Mouse (Mus musculus) cortical plate, adult 2 months (tissue): Measurements from ENCODE around the gene Daxx. TPM values are rescaled to one million over a fixed set of nuclear protein-coding genes. Genes with fewer than 3 reads are reported as not detected.
"Not testable (repeated sequence)": the region's sequence is repeated elsewhere in the genome, so short reads cannot be mapped to it uniquely, and the experiment has no call there.

Experiments used
- H3K27ac ChIP-seq: fragments of 200-500 bp; 2 replicates; pipeline ENCODE4 v1.5.1; 2012; ENCODE audit warnings: low read length, control low read depth, inconsistent platforms; ENCODE audit not compliant: insufficient read depth
- H3K4me1 ChIP-seq: fragments of 200-500 bp; 2 replicates; pipeline ENCODE4 v1.6.1; 2011; ENCODE audit warnings: low read length; ENCODE audit not compliant: control insufficient read depth, insufficient read depth
- H3K4me3 ChIP-seq: fragments of 200-500 bp; 2 replicates; pipeline ENCODE4 v1.5.1; 2011; ENCODE audit warnings: mild to moderate bottlenecking, low read length, control low read depth; ENCODE audit not compliant: insufficient read depth
- CTCF ChIP-seq: fragments of 200-500 bp; IDR thresholded peaks from 2 replicates; pipeline ENCODE4 v1.5.1; 2011; ENCODE audit warnings: mild to moderate bottlenecking, control low read depth, low read length; ENCODE audit not compliant: insufficient read depth; ENCODE audit errors: extremely low read depth
- POLR2A ChIP-seq: fragments of 200-500 bp; IDR thresholded peaks from 2 replicates; pipeline ENCODE4 v1.6.1; 2011; ENCODE audit warnings: mild to moderate bottlenecking, low read length, control low read depth; ENCODE audit not compliant: insufficient read depth; ENCODE audit errors: extremely low read depth
- polyA plus RNA-seq: library from polyadenylated mRNA; depleted of rRNA; stranded (reverse); fragments of >200 nt; gene quantifications from 2 replicates; pipeline ENCODE4 v1.2.3, GENCODE M21; 2012

The Daxx gene
- polyA plus RNA-seq, 1 experiment, result 27.4 TPM

DNA sequence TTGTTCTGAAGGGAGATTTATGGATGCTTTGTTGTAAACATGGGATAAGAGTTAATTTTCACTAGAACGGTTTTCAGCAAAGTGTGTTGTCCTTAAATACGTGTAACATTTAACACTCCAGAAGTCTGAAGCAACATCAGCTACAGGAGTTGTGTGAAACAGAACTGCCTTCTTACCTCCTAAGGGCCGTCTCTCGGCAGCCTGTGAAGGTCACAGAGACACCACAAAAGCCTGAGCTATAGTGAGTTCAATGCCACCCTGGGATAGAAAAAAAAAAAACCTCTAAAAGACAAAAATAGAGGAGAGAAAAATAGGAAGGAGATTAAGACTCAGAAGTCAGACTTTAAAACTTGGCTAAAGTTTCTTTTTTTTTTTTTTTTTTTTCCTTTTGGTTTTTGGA lies 7.1 kb upstream of the Daxx start:
- Histone ChIP-seq H3K4me3 (no peak overlapping the region), H3K27ac (no peak overlapping the region), H3K4me1 (no peaks in the 10 kb centered on the region)
- no peak for TF ChIP-seq POLR2A
- TF ChIP-seq CTCF, result no peak

DNA sequence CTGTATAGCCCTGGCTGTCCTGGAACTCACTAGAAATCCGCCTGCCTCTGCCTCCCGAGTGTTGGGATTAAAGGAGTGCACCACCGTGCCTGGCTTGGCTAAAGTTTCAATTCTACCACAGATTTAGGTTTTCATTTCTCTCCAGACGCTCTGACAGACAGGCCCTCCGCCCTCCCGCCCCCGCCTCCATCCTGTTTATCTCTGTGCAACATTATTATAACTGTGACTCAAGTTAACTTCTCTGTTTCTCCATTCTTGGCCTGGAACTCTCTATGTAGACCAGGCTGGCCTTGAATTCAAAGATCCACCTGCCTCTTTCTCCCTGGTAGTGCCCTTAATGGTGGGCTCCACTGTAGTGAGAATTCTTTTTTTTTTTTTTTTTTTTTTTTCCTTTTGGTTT lies 6.7 kb upstream of the Daxx start:
- Histone ChIP-seq H3K27ac (no peak overlapping the region), H3K4me1 (no peaks in the 10 kb centered on the region)
- TF ChIP-seq CTCF, result no peak
- TF ChIP-seq POLR2A, result no peak

DNA sequence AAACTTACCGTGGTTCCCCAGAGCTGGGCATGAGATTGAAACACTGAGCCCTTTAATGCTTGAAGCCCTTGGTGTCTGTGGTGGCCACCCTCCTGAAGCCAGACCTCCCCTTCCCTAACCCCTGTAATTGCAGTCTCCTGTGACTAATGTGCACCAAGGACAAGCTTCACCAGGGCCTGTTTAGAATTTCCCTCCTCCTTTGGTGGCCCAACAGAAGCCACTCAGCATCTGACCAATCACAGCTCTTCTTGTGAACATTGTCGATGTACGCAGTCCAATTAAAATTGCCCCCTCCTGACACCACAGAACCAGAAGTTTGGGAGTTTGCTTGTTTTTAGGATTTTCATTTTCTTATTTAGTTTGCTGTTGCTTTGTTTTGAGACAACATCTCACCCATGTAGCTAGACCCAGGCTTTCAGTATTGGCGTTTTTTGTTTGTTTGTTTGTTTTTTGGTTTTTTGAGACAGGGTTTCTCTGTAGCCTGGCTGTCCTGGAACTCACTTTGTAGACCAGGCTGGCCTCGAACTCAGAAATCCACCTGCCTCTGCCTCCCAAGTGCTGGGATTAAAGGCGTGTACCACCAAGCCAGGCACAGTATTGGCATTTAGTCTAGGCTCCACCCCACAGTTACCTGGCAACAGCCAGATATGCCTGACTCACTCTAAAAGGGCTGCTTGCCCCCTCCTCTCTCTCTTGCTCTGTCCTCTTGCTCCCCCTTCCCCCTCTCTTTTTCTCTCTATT lies 5.1 kb upstream of the Daxx start:
- H3K27ac ChIP-seq, H3K4me3 ChIP-seq, H3K4me1 ChIP-seq: not testable (repeated sequence)

More for the DNA sequence above, 6.7 kb upstream of the Daxx start:
- H3K4me3 ChIP-seq, result no peak overlapping the region

- H3K4me3 ChIP-seq, H3K4me1 ChIP-seq, H3K27ac ChIP-seq: not testable (repeated sequence)
Observed at GRCm38 (mm10) chr17:33904835-33905234, 4.4 kb upstream of the Daxx start, which contains the start of gene Platr17. Platr17 (plus strand) TSS chr17:33905135.

GRCm38 (mm10) chr17:33908331-33909076 lies 710 bp upstream of the Daxx start:
- Histone ChIP-seq H3K27ac (peak overlapping the region; percentile 33), H3K4me3 (peak overlapping the region; percentile 85), H3K4me1 (peaks cover 1% of the 10 kb centered on the region; the same call in 1 of the 2 replicates)
- TF ChIP-seq CTCF (no peak), POLR2A (no peak)

DNA sequence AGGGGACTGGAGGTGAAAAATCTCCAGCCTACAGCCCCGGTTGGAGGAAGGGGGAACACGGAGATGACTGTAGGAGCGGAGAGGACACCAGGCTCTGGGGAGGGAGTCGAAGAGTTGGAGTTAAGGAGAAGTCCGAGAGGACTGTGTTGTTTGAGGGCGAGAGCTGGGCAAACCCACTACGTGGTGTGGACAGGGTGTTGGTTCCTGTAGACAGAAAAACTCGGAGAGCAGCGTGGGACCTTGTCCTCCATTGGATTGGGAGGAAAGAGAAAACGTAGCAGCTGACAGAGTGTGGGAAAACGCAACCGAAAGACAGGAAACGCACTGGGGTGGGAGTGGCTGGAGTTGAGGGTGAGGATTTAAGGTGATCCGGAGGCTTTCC lies 646 bp downstream of the Daxx start:
- TF ChIP-seq POLR2A (no peak), CTCF (no peak)
- H3K4me3 ChIP-seq, result peak overlapping the region; percentile 85
- H3K4me1 ChIP-seq, result peaks cover 1% of the 10 kb centered on the region; the same call in 1 of the 2 replicates
- H3K27ac ChIP-seq, result peak overlapping the region; percentile 79

- no peak for TF ChIP-seq CTCF
- no peak for TF ChIP-seq POLR2A
- peaks cover 1% of the 10 kb centered on the region; the same call in 1 of the 2 replicates for H3K4me1 ChIP-seq
- H3K27ac ChIP-seq, result no peak overlapping the region
- H3K4me3 ChIP-seq, result peak overlapping the region; percentile 85; the same call in 1 of the 2 replicates
Observed at GRCm38 (mm10) chr17:33910346-33911051, 1.3 kb downstream of the Daxx start.

DNA sequence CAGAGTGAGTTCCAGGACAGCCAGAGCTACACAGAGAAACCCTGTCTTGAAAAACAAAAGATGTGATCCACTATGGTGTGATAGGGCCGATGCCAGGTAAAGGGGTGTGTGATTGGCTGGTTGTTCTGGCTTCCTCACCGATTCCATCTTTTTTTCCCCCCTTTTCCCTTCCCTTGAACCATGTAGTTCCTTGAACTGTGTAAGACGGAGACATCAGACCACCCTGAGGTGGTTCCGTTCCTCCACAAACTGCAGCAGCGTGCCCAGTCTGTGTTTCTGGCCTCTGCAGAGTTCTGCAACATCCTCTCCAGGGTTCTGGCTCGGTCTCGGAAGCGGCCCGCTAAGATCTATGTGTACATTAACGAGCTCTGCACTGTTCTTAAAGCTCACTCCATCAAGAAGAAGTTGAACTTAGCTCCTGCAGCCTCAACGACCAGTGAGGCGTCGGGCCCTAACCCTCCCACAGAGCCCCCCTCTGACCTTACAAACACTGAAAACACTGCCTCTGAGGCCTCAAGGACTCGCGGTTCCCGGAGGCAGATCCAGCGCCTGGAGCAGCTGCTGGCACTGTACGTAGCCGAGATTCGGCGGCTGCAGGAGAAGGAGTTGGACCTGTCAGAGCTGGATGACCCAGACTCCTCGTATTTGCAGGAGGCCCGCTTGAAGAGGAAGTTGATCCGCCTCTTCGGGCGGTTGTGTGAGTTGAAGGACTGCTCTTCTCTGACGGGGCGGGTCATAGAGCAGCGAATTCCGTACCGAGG lies 2.0 kb downstream of the Daxx start:
- H3K4me3 ChIP-seq, result no peak overlapping the region
- H3K27ac ChIP-seq, result no peak overlapping the region
- H3K4me1 ChIP-seq, result peaks cover 1% of the 10 kb centered on the region; the same call in 1 of the 2 replicates
- TF ChIP-seq POLR2A, result no peak
- no peak for TF ChIP-seq CTCF

DNA sequence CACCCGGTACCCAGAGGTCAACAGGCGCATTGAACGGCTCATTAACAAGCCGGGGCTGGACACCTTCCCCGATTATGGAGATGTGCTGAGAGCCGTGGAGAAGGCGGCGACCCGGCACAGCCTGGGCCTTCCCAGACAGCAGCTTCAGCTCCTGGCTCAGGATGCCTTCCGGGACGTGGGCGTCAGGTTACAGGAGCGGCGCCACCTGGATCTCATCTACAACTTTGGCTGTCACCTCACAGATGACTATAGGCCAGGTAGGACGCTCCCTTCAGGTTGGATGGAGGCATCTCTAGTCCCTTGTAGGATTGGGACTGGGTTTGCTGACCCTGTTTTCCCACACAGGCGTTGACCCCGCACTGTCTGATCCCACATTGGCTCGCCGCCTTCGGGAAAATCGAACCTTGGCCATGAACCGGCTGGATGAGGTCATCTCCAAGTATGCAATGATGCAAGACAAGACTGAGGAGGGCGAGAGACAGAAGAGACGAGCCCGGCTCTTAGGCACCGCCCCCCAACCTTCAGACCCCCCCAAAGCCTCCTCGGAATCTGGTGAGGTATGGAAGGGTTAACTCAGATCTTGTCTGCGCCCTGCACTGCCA lies 2.7 kb downstream of the Daxx start:
- peaks cover 1% of the 10 kb centered on the region; the same call in 1 of the 2 replicates for H3K4me1 ChIP-seq
- no peak overlapping the region for H3K4me3 ChIP-seq
- no peak overlapping the region for H3K27ac ChIP-seq
- TF ChIP-seq POLR2A (no peak), CTCF (no peak)
